Mouse (Mus musculus): ENCODE results near the gene Tlr2. TPM values are rescaled to one million over a fixed set of nuclear protein-coding genes. Genes with fewer than 3 reads are reported as not detected.
A peak's percentile ranks its signal among the peaks of the same experiment; 100 is the strongest.

The Tlr2 gene
- polyA plus RNA-seq, 1 experiment from 2014 or later: 1.0 TPM

DNA sequence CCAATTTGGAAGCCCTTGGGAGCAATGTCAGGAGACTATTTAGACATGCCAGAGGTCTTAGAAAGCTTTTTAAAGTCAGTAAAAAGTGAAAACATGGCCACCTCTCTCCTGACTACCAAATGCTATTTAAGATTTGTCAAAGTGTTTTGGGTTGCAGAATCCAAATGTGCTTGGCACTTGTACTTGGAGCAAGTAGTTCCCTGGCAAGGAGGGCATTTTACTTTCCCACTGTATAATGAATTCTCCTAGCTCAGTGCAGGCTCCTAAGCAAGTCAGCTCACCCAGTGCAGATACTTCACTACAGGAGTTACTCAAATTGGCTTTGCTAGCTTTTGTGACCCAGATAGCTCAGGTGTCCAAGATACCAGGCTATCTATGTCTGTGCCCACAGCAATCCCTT, 28.7 kb downstream of the Tlr2 start:
- Histone ChIP-seq H3K27me3 (ENCODE audit: poor library complexity, severe bottlenecking) (no peaks in the 10 kb centered on the region), H3K27ac (no peak overlapping the region), H3K4me3 (no peak overlapping the region), H3K36me3 (replicated peaks) (no peaks in the 10 kb centered on the region), H3K9me3 (no peaks in the 10 kb centered on the region), H3K4me1 (no peaks in the 10 kb centered on the region)
- no peak for DNase-seq (ENCODE audit: extremely low spot score, low spot score)

DNA sequence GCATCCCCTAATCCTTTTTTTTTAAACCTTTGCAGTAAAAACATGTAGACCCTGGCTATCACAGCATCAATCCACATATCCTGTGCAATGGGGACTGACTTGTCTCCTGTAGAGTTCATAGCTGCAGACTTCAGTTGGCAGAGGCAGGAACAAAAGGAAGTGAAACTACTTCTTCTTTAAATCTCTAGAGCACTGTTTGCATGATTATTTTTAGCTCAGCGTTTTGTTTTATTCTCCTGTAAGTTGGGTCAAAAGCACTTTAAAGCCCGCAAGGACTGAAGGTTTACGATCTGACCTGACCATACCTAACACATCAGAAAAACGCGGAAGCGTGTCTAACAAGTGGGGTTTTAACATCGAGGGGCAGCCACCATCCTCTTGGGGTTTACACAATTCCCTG, 29.6 kb downstream of the Tlr2 start:
- H3K36me3 ChIP-seq (replicated peaks): no peaks in the 10 kb centered on the region
- no peak overlapping the region for H3K4me3 ChIP-seq
- DNase-seq (ENCODE audit: extremely low spot score, low spot score): no peak
- no peaks in the 10 kb centered on the region for H3K9me3 ChIP-seq
- H3K4me1 ChIP-seq: no peaks in the 10 kb centered on the region
- WGBS: 87% methylated on average over 7 of the region's 7 CpGs
- no peak overlapping the region for H3K27ac ChIP-seq
- H3K27me3 ChIP-seq (ENCODE audit: poor library complexity, severe bottlenecking): no peaks in the 10 kb centered on the region

DNA sequence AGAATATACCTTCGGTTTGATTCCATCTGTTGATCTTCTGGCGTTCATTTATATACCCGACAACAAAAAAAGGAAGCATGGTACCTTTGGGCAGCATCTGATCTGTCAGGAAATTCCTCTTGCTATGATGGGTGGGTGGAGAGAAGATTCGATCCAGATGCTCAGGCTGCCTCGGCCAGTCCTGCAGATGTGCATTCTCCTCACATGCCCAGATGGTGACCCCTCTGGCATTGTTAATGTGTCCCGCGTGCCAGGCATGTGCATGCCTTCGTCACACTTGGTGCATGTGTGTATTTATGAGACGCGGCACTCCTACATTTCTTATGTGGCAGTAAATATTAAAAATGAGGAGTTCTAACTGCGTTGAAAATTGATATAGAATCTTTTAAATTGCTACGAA, 33.1 kb downstream of the Tlr2 start:
- Histone ChIP-seq H3K4me3 (no peak overlapping the region), H3K36me3 (replicated peaks) (no peaks in the 10 kb centered on the region), H3K27ac (no peak overlapping the region), H3K27me3 (ENCODE audit: poor library complexity, severe bottlenecking) (no peaks in the 10 kb centered on the region), H3K4me1 (no peaks in the 10 kb centered on the region), H3K9me3 (no peaks in the 10 kb centered on the region)
- DNase-seq (ENCODE audit: extremely low spot score, low spot score): no peak
- WGBS: 83% methylated on average over 12 of the region's 12 CpGs

DNA sequence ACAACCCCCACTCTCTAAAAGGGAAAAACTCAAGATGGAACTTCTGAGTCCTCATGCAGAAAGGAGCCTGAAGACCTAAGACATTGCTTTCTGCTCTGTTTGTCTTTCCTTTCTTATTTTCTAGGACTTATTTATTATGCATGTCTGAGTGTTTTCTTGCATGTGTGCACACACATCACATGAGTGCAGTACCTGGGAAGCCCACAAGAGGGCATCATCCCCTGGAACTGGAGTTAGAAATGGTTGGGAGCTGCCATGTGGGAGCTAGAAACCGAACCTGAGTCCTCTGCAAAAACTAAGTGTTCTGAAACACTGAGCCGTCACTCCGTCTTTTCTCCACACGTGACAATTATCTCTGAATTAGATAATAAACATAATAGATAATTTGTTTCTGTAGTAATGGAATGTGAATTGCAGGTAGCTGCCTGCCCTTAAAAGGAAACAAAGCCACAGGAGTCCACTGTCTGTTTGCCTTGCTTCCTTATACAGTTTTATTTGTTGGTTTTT, 39.9 kb downstream of the Tlr2 start:
- WGBS: 95% methylated on average over 4 of the region's 4 CpGs
- H3K4me1 ChIP-seq: 0 out of 2 replicates have a peak, but pooled peaks cover 5% of the 10 kb centered on the region
- H3K36me3 ChIP-seq (replicated peaks): no peaks in the 10 kb centered on the region
- no peak for DNase-seq (ENCODE audit: extremely low spot score, low spot score)
- no peaks in the 10 kb centered on the region; the same call in 1 of the 2 replicates for H3K27me3 ChIP-seq (ENCODE audit: poor library complexity, severe bottlenecking)
- peaks cover 6% of the 10 kb centered on the region; the same call in 1 of the 2 replicates for H3K9me3 ChIP-seq
- no peak overlapping the region for H3K4me3 ChIP-seq
- H3K27ac ChIP-seq: no peak overlapping the region

DNA sequence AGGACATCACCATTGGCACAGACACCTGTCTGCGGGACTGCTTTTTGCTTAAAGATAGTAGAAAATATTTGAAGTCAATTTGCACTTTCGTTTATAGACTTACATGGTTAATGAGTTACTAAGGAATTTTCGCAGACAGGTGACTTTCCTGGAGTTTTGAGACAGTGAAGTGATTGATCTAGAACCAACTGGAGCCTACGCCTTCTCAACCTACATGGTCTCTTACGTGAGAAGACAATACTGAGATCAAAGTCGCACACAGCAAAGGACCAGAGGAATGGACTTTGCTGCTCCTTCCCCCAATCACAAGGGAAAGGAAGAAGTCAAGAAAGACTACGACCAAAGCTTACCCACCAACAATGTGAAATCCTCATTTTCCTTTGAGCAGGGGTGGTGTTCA, 42.1 kb downstream of the Tlr2 start:
- H3K4me3 ChIP-seq: no peak overlapping the region
- 0 out of 2 replicates have a peak, but pooled peaks cover 5% of the 10 kb centered on the region for H3K4me1 ChIP-seq
- H3K27me3 ChIP-seq (ENCODE audit: poor library complexity, severe bottlenecking): no peaks in the 10 kb centered on the region; the same call in 1 of the 2 replicates
- peaks cover 6% of the 10 kb centered on the region; the same call in 1 of the 2 replicates for H3K9me3 ChIP-seq
- H3K36me3 ChIP-seq (replicated peaks): no peaks in the 10 kb centered on the region
- H3K27ac ChIP-seq: no peak overlapping the region
- 92% methylated on average over 7 of the region's 7 CpGs for WGBS
- DNase-seq (ENCODE audit: extremely low spot score, low spot score): no peak

DNA sequence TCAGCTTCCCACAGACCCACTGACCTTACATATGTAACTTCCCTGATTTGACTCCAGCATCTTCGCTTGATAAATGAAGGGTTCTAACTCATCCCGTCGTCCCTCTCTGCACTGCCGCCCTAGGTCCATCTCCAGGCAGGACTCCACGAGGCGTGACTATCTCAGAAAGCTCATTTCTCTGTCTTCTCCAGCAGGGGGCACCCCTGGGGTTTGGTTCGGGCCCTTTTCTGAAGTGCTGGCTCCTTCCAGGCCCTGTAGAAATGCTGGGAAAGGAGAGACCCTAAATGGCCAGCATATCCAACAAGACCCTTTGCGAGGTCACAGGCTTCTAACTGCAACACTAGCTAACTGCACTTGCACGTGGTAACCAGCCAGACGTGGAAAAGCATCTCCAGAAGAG, 43.7 kb downstream of the Tlr2 start:
- 0 out of 2 replicates have a peak, but pooled peaks cover 5% of the 10 kb centered on the region for H3K4me1 ChIP-seq
- DNase-seq (ENCODE audit: extremely low spot score, low spot score): peak; percentile 73
- peaks cover 6% of the 10 kb centered on the region; the same call in 1 of the 2 replicates for H3K9me3 ChIP-seq
- H3K36me3 ChIP-seq (replicated peaks): no peaks in the 10 kb centered on the region
- WGBS: 7% methylated on average over 10 of the region's 10 CpGs
- no peaks in the 10 kb centered on the region; the same call in 1 of the 2 replicates for H3K27me3 ChIP-seq (ENCODE audit: poor library complexity, severe bottlenecking)
- no peak overlapping the region for H3K27ac ChIP-seq
- H3K4me3 ChIP-seq: no peak overlapping the region

DNA sequence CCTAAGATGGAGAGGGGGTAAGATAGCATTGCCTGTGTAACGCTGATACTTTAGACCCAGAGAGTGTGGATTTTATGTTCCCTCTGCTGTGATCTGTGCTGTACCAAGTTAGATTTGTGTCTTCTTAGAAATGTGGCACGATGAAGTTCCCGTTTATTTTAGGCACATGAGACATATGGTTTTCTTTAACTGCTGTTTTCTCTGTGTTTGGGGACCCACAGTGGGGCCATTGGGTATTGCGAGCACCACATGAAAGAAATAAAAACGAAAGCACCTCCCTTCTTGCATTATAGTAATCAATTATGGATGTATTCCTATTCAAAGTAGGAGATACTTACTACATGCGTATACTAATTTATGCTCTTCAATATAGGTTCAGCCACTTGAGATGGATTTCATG, 44.5 kb downstream of the Tlr2 start:
- no peak overlapping the region for H3K27ac ChIP-seq
- 0 out of 2 replicates have a peak, but pooled peaks cover 5% of the 10 kb centered on the region for H3K4me1 ChIP-seq
- 72% methylated on average over 6 of the region's 6 CpGs for WGBS
- H3K27me3 ChIP-seq (ENCODE audit: poor library complexity, severe bottlenecking): no peaks in the 10 kb centered on the region; the same call in 1 of the 2 replicates
- H3K4me3 ChIP-seq: no peak overlapping the region
- H3K9me3 ChIP-seq: peaks cover 6% of the 10 kb centered on the region; the same call in 1 of the 2 replicates
- no peak for DNase-seq (ENCODE audit: extremely low spot score, low spot score)
- no peaks in the 10 kb centered on the region for H3K36me3 ChIP-seq (replicated peaks)

DNA sequence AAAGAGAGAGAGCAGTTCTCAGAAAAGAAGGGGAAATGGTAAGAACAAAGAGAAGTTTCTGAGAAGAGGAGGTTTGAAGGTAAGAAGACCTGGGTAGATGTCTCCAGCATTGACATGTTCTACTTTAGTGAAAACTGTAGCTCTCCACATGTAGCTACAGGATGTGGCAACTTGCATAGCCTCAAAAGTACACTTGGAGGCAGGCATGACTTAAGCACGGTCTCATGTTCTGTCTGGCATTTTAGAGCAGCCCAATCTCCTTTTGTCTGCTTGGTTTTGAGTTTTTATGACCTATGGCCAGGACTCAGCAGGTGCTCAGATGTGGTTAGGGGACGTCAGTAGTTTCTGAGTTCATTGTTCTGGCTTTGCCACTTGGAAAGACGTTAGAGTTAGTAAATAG, 50.1 kb downstream of the Tlr2 start:
- Histone ChIP-seq H3K27me3 (ENCODE audit: poor library complexity, severe bottlenecking) (peaks cover 34% of the 10 kb centered on the region), H3K4me1 (peaks cover 14% of the 10 kb centered on the region), H3K36me3 (replicated peaks) (0 out of 2 replicates have a peak, but pooled peaks cover 3% of the 10 kb centered on the region), H3K4me3 (no peak overlapping the region), H3K27ac (no peak overlapping the region), H3K9me3 (peaks cover 8% of the 10 kb centered on the region; the same call in 1 of the 2 replicates)
- DNase-seq (ENCODE audit: extremely low spot score, low spot score): no peak
- 59% methylated on average over 3 of the region's 3 CpGs for WGBS

DNA sequence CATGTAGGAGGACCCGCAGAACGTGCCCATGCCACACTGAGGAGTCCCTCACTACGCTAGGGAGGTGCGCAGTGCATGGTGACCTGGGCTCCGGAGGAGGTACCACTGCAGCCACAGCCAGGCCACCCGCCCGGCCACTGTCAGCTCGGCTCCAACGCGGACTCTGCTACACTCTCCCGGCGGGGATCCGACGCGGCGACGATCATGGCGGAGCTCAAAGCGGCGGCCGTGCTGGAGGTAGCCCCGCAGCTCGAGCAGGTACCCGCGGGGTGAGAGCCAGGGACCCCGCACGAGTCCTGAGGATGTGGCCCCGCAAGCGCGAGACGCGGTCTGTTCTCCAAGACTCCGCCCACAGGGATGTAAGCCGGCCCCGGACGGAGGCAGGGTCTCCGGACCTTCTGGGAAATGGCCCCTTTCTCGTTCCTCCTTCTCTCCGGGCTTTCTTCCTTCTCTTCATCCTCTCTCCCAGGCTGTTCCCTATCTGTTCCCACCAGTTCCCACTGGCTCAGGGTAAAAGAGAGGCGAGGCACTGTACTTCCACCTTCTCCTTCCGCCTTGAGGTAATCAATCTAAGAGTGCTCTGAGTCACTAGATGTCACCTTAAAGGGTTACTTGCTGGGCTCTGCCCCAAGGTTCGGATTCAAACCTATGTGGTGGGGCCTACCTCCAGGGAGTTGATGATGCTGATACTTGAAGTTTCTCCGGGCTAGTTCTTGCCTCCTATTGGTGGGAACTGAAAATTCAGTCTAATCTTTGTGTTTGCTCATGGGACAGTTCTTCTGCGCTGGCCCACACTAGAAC, 51.7 kb downstream of the Tlr2 start:
- Histone ChIP-seq H3K4me1 (peaks cover 21% of the 10 kb centered on the region), H3K27ac (peak overlapping the region; percentile 85), H3K9me3 (peaks cover 8% of the 10 kb centered on the region; the same call in 1 of the 2 replicates), H3K4me3 (peak overlapping the region; percentile 75), H3K36me3 (replicated peaks) (peaks cover 3% of the 10 kb centered on the region; the same call in 1 of the 2 replicates), H3K27me3 (ENCODE audit: poor library complexity, severe bottlenecking) (peaks cover 34% of the 10 kb centered on the region)
- DNase-seq (ENCODE audit: extremely low spot score, low spot score): peak; percentile 49
- WGBS: 3% methylated on average over 44 of the region's 44 CpGs

DNA sequence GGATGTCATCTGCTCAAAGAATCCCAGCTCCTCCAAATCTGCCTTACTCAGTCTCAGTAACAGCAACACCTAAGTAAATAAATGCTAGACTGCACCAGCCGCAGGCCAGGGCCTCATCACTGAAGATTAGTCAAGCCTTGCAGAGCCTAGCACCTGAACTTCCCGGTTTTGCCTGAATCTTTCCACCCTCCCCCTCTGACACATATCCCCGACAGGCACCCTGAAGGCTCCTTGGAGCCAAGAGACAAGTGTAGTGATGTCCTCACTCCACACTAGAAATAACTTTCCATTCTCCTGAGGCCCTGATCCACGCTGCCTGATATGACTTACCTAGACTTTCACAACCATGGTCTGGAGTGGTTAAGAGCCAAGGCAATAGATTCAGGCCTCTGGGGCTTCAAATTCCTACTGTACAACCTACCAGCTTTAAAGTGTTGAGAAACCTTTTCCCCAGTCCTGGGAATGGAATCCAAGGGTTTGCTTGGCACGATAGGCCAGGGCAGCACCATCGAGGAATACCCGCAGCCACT, 53.7 kb downstream of the Tlr2 start:
- 84% methylated on average over 7 of the region's 7 CpGs for WGBS

DNA sequence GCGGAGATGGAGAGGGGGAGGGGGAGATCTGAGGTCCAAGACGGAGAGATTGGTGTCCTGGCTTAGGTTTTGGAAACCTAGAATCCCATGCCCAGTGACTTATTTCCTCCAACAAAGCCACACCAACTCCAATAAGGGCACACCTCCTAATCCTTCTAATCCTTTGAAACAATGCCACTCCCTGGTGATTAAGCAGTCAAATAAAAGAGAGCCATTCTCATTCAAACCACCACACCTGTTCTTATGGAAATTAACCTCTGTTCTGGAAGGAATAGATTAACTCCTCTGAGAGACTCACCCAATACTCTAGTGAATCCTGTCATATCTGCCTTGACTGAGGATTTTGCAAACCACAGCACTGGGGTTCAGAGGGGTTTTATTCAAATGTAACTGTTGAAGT, 54.5 kb downstream of the Tlr2 start:
- H3K9me3 ChIP-seq: peaks cover 8% of the 10 kb centered on the region; the same call in 1 of the 2 replicates

More for the DNA sequence above, 53.7 kb downstream of the Tlr2 start:
- Histone ChIP-seq H3K4me3 (no peak overlapping the region), H3K27ac (no peak overlapping the region), H3K4me1 (peaks cover 41% of the 10 kb centered on the region), H3K36me3 (replicated peaks) (peaks cover 3% of the 10 kb centered on the region; the same call in 1 of the 2 replicates), H3K27me3 (ENCODE audit: poor library complexity, severe bottlenecking) (peaks cover 34% of the 10 kb centered on the region), H3K9me3 (peaks cover 8% of the 10 kb centered on the region; the same call in 1 of the 2 replicates)
- no peak for DNase-seq (ENCODE audit: extremely low spot score, low spot score)

More for the DNA sequence above, 54.5 kb downstream of the Tlr2 start:
- Histone ChIP-seq H3K4me1 (peaks cover 48% of the 10 kb centered on the region), H3K27ac (no peak overlapping the region), H3K4me3 (no peak overlapping the region), H3K36me3 (replicated peaks) (peaks cover 3% of the 10 kb centered on the region; the same call in 1 of the 2 replicates), H3K27me3 (ENCODE audit: poor library complexity, severe bottlenecking) (peaks cover 34% of the 10 kb centered on the region)
- 31% methylated on average over 2 of the region's 2 CpGs for WGBS
- no peak for DNase-seq (ENCODE audit: extremely low spot score, low spot score)
